Comparison of ENCODE assay signal across 28 mouse cellular contexts in genomic region chr19:8706132-8706667, GRCm38 (mm10). TPM values are rescaled to one million over a fixed set of nuclear protein-coding genes. Genes with fewer than 3 reads are reported as not detected.
A peak's percentile ranks its signal among the peaks of the same experiment; 100 is the strongest.
DNase-seq lines count a peak whose midpoint lies in the region; ATAC-seq and TF ChIP-seq lines count a peak whose summit lies in the region.
"Had no signal": no experiment of that assay in that cellular context is flagged by ENCODE, and none has a peak within 500 bp of the region (broad histone marks: within the 10 kb centered on the region; RNA-seq: fewer than 3 reads in every experiment).

No protein-coding gene starts in this region.

- peaks cover 46% of the 10 kb centered on the region for H3K36me3 ChIP-seq in midbrain, embryonic 13.5 days
- peaks cover 46% of the 10 kb centered on the region for H3K36me3 ChIP-seq in midbrain, embryonic 14.5 days (ENCODE audit: control insufficient read depth, insufficient read depth, low read length)
- peaks cover 11 to 17% of the 10 kb centered on the region in 2 experiments for H3K36me3 ChIP-seq in MEL (ENCODE audit: control insufficient read depth in 1 of 2, insufficient read depth in 2 of 2, low read length in 2 of 2)
- H3K36me3 ChIP-seq in liver, embryonic 13.5 days = peaks cover 51% of the 10 kb centered on the region

- no peaks in the 10 kb centered on the region for H3K9me3 ChIP-seq in midbrain, embryonic 13.5 days
- H3K9me3 ChIP-seq in midbrain, embryonic 14.5 days (ENCODE audit: control insufficient read depth, low read length) = no peaks in the 10 kb centered on the region
- H3K9me3 ChIP-seq in MEL (replicated peaks; ENCODE audit: insufficient read depth, low read length) = no peaks in the 10 kb centered on the region
- no peaks in the 10 kb centered on the region for H3K9me3 ChIP-seq in liver, embryonic 13.5 days (replicated peaks)
- H3K9me3 ChIP-seq: heart, embryonic 12.5 days; hindbrain, embryonic 12.5 days; limb, embryonic 10.5 days; megakaryocyte, embryonic 14.5 days; neural tube, embryonic 13.5 days; stomach, embryonic 15.5 days had no signal

- peaks cover 10% of the 10 kb centered on the region for H3K79me2 ChIP-seq in MEL (ENCODE audit: control insufficient read depth, insufficient read depth, low read length, poor library complexity)

- no peak overlapping the region for H3K4me3 ChIP-seq in midbrain, embryonic 13.5 days (replicated peaks)
- H3K4me3 ChIP-seq in midbrain, embryonic 14.5 days (replicated peaks; ENCODE audit: low read depth, low read length) = no peak overlapping the region
- no peak overlapping the region for H3K4me3 ChIP-seq in MEL (ENCODE audit: control insufficient read depth in 1 of 2, insufficient read depth in 1 of 2, low read depth in 2 of 2, low read length in 2 of 2)
- H3K4me3 ChIP-seq in liver, embryonic 13.5 days (replicated peaks) = no peak overlapping the region
- H3K4me3 ChIP-seq: heart, embryonic 12.5 days; hindbrain, embryonic 12.5 days; left cerebral cortex, adult 2 months; limb, embryonic 10.5 days; megakaryocyte, embryonic 14.5 days; neural tube, embryonic 13.5 days; stomach, embryonic 15.5 days had no signal

- no peak for DNase-seq in midbrain, embryonic 14.5 days
- DNase-seq in MEL (ENCODE audit: low read depth, low spot score) = peak; percentile 50
- DNase-seq in liver, embryonic 13.5 days = no peak
- DNase-seq in left cerebral cortex, adult 8-10 months (ENCODE audit: low spot score in 2 of 2) = no peak
- no peak for DNase-seq in right cerebral cortex, postnatal 10 days (ENCODE audit: low spot score in 2 of 2)
- no peak for DNase-seq in frontal cortex, postnatal 10 days (ENCODE audit: low spot score in 2 of 2)
- DNase-seq: adrenal gland, adult 8-10 months; cerebellum, adult 9-10 months; gastrocnemius, postnatal 36 days; heart, postnatal 14 days; kidney, adult 9 months; kidney, postnatal 36 days; lung, postnatal 14 days; right cerebral cortex, postnatal 14 days had no signal

- TF ChIP-seq CTCF in MEL (IDR thresholded peaks at IDR 0.05 in 2 of 3, conservative IDR thresholded peaks at IDR 0.05 in 1 of 3; ENCODE audit: control insufficient read depth in 1 of 3, insufficient read depth in 1 of 3, low read depth in 2 of 3, low read length in 3 of 3, poor library complexity in 1 of 3, severe bottlenecking in 1 of 3) = no peak

- TF ChIP-seq POLR2A in MEL (IDR thresholded peaks at IDR 0.05; ENCODE audit: control insufficient read depth in 1 of 2, insufficient read depth in 1 of 2, low read depth in 1 of 2, low read length in 2 of 2, poor library complexity in 1 of 2) = peak in 1 of 2 experiments; percentile 60; a peak in 2 of 4 replicates

- no peak for TF ChIP-seq EP300 in MEL (IDR thresholded peaks at IDR 0.05; ENCODE audit: low read depth in 1 of 2, low read length in 2 of 2)

- no peak for TF ChIP-seq RAD21 in MEL (IDR thresholded peaks at IDR 0.05; ENCODE audit: low read depth, low read length)

- no peak overlapping the region for H3K9ac ChIP-seq in midbrain, embryonic 13.5 days (replicated peaks)
- H3K9ac ChIP-seq in midbrain, embryonic 14.5 days (replicated peaks; ENCODE audit: low read length) = no peak overlapping the region
- no peak overlapping the region for H3K9ac ChIP-seq in MEL (ENCODE audit: control insufficient read depth, low read depth, low read length, poor library complexity, severe bottlenecking)
- no peak overlapping the region for H3K9ac ChIP-seq in liver, embryonic 13.5 days
- H3K9ac ChIP-seq: heart, embryonic 12.5 days; hindbrain, embryonic 12.5 days; liver, embryonic 14.5 days; neural tube, embryonic 13.5 days; stomach, embryonic 15.5 days had no signal

- peaks cover 12% of the 10 kb centered on the region for H3K4me1 ChIP-seq in midbrain, embryonic 13.5 days (replicated peaks)
- H3K4me1 ChIP-seq in midbrain, embryonic 14.5 days (ENCODE audit: control insufficient read depth, insufficient read depth, low read length) = peaks cover 2% of the 10 kb centered on the region; the same call in 1 of the 2 replicates
- peaks cover 1 to 10% of the 10 kb centered on the region in 2 experiments; a peak in 3 of 4 replicates for H3K4me1 ChIP-seq in MEL (ENCODE audit: control insufficient read depth in 1 of 2, insufficient read depth in 2 of 2, low read length in 2 of 2)
- H3K4me1 ChIP-seq in liver, embryonic 13.5 days (replicated peaks) = peaks cover 49% of the 10 kb centered on the region
- H3K4me1 ChIP-seq: limb, embryonic 10.5 days had no signal

- H3K4me2 ChIP-seq in midbrain, embryonic 13.5 days (replicated peaks) = no peak overlapping the region
- H3K4me2 ChIP-seq in midbrain, embryonic 14.5 days (ENCODE audit: low read length) = no peak overlapping the region
- no peak overlapping the region for H3K4me2 ChIP-seq in liver, embryonic 13.5 days
- H3K4me2 ChIP-seq: heart, embryonic 12.5 days; hindbrain, embryonic 12.5 days; neural tube, embryonic 13.5 days; stomach, embryonic 15.5 days had no signal

- ATAC-seq in midbrain, embryonic 13.5 days = 0 out of 2 replicates have a peak, but pooled peaks have one; percentile 9
- ATAC-seq in midbrain, embryonic 14.5 days (ENCODE audit: low FRiP score, low TSS enrichment) = no peak
- ATAC-seq in liver, embryonic 13.5 days (ENCODE audit: low read depth) = no peak
- ATAC-seq: CD4-positive, CD25-positive, alpha-beta regulatory T cell, adult 4 months; forebrain, embryonic 14.5 days had no signal

- no peak overlapping the region for H3K27ac ChIP-seq in midbrain, embryonic 13.5 days
- H3K27ac ChIP-seq in midbrain, embryonic 14.5 days (replicated peaks; ENCODE audit: low read depth, low read length) = no peak overlapping the region
- no peak overlapping the region for H3K27ac ChIP-seq in MEL (ENCODE audit: control insufficient read depth, low read depth, low read length)
- peak overlapping the region; percentile 65 for H3K27ac ChIP-seq in liver, embryonic 13.5 days
- H3K27ac ChIP-seq: hindbrain, embryonic 12.5 days; left cerebral cortex, adult 2 months; limb, embryonic 10.5 days; neural tube, embryonic 13.5 days had no signal

- WGBS in midbrain, embryonic 13.5 days = 84% methylated on average over 7 of the region's 7 CpGs
- WGBS in midbrain, embryonic 14.5 days = 92% methylated on average over 7 of the region's 7 CpGs
- WGBS in liver, embryonic 13.5 days (ENCODE audit: insufficient replicate concordance) = 74% methylated on average over 7 of the region's 7 CpGs

- no peaks in the 10 kb centered on the region for H3K27me3 ChIP-seq in midbrain, embryonic 13.5 days
- H3K27me3 ChIP-seq in midbrain, embryonic 14.5 days (ENCODE audit: control insufficient read depth, insufficient read depth, low read length) = no peaks in the 10 kb centered on the region
- no peaks in the 10 kb centered on the region for H3K27me3 ChIP-seq in MEL (ENCODE audit: control insufficient read depth in 1 of 2, insufficient read depth in 2 of 2, low read length in 2 of 2)
- H3K27me3 ChIP-seq in liver, embryonic 13.5 days = no peaks in the 10 kb centered on the region
- H3K27me3 ChIP-seq: heart, embryonic 12.5 days; hindbrain, embryonic 12.5 days; megakaryocyte, embryonic 14.5 days; neural tube, embryonic 13.5 days; stomach, embryonic 15.5 days had no signal

RNA-seq across cellular contexts. Expression of gene Slc3a2, which starts 17.0 kb away (rescaled TPM):
- 151 and 153 TPM in 2 replicates for polyA plus RNA-seq in midbrain, embryonic 13.5 days (2015; fragmentation: Nextera tagmentation; extraction: Ambion mirVana)
- polyA plus RNA-seq in midbrain, embryonic 14.5 days (2014; fragmentation: Nextera tagmentation; extraction: Ambion mirVana) = 157 TPM in 2 replicates
- 164 and 253 TPM in 2 replicates for total RNA-seq in MEL (2012; rRNA removed)
- polyA plus RNA-seq in MEL (2012; ENCODE audit: insufficient read depth in 1 of 2, insufficient read length in 2 of 2, low read depth in 1 of 2, low replicate concordance in 2 of 2, missing spikeins in 1 of 2) = 100 to 1,000 TPM; 428 to 670 TPM
- polyA plus RNA-seq in liver, embryonic 13.5 days (2015; fragmentation: Nextera tagmentation; extraction: Ambion mirVana) = 118 and 128 TPM in 2 replicates
- total RNA-seq in left cerebral cortex, adult 8-10 months (2022) = 100 to 1,000 TPM; 147 to 155 (median 150) TPM

RNA-seq across cellular contexts. Expression of gene Wdr74, which starts 29.4 kb away (rescaled TPM):
- polyA plus RNA-seq in midbrain, embryonic 13.5 days (2015; fragmentation: Nextera tagmentation; extraction: Ambion mirVana) = 89.1 and 93.4 TPM in 2 replicates
- polyA plus RNA-seq in midbrain, embryonic 14.5 days (2014; fragmentation: Nextera tagmentation; extraction: Ambion mirVana) = 89.1 and 95.7 TPM in 2 replicates
- 158 and 208 TPM in 2 replicates for total RNA-seq in MEL (2012; rRNA removed)
- 100 to 1,000 TPM; 208 to 803 TPM for polyA plus RNA-seq in MEL (2012; ENCODE audit: insufficient read depth in 1 of 2, insufficient read length in 2 of 2, low read depth in 1 of 2, low replicate concordance in 2 of 2, missing spikeins in 1 of 2)
- polyA plus RNA-seq in liver, embryonic 13.5 days (2015; fragmentation: Nextera tagmentation; extraction: Ambion mirVana) = 80.8 and 81.6 TPM in 2 replicates
- 10 to 100 TPM; 43.0 to 47.5 (median 45.1) TPM for total RNA-seq in left cerebral cortex, adult 8-10 months (2022)

RNA-seq across cellular contexts. Expression of gene 1700092M07Rik, which starts 34.3 kb away (rescaled TPM):
- 2.2 and 2.5 TPM in 2 replicates for polyA plus RNA-seq in midbrain, embryonic 13.5 days (2015; fragmentation: Nextera tagmentation; extraction: Ambion mirVana)
- 0.97 and 1.1 TPM in 2 replicates for polyA plus RNA-seq in midbrain, embryonic 14.5 days (2014; fragmentation: Nextera tagmentation; extraction: Ambion mirVana)
- 3.0 and 3.3 TPM in 2 replicates for total RNA-seq in MEL (2012; rRNA removed)
- 1 to 10 TPM in 1 of 2 experiments, not detected in 1; 4.3 TPM for polyA plus RNA-seq in MEL (2012; ENCODE audit: insufficient read depth in 1 of 2, insufficient read length in 2 of 2, low read depth in 1 of 2, low replicate concordance in 2 of 2, missing spikeins in 1 of 2)
- polyA plus RNA-seq in liver, embryonic 13.5 days (2015; fragmentation: Nextera tagmentation; extraction: Ambion mirVana) = 0.81 and 1.3 TPM in 2 replicates
- total RNA-seq in left cerebral cortex, adult 8-10 months (2022) = 1 to 10 TPM in 2 of 4 experiments, not detected in 2; 1.4 to 2.0 TPM
- total RNA-seq: monocyte, adult 5-6 weeks had no signal
- polyA plus RNA-seq: spleen, adult 2 months had no signal

RNA-seq across cellular contexts. Expression of gene Stx5a, which starts 35.0 kb away (rescaled TPM):
- 121 and 127 TPM in 2 replicates for polyA plus RNA-seq in midbrain, embryonic 13.5 days (2015; fragmentation: Nextera tagmentation; extraction: Ambion mirVana)
- 102 and 110 TPM in 2 replicates for polyA plus RNA-seq in midbrain, embryonic 14.5 days (2014; fragmentation: Nextera tagmentation; extraction: Ambion mirVana)
- 27.5 and 28.7 TPM in 2 replicates for total RNA-seq in MEL (2012; rRNA removed)
- polyA plus RNA-seq in MEL (2012; ENCODE audit: insufficient read depth in 1 of 2, insufficient read length in 2 of 2, low read depth in 1 of 2, low replicate concordance in 2 of 2, missing spikeins in 1 of 2) = 10 to 100 TPM in 1 of 2 experiments, not detected in 1; 50.0 TPM
- polyA plus RNA-seq in liver, embryonic 13.5 days (2015; fragmentation: Nextera tagmentation; extraction: Ambion mirVana) = 48.2 and 51.9 TPM in 2 replicates
- 10 to 100 TPM; 59.6 to 66.4 (median 65.6) TPM for total RNA-seq in left cerebral cortex, adult 8-10 months (2022)

RNA-seq across cellular contexts. Expression of gene Chrm1, which starts 42.6 kb away (rescaled TPM):
- 0.31 and 0.58 TPM in 2 replicates for polyA plus RNA-seq in midbrain, embryonic 13.5 days (2015; fragmentation: Nextera tagmentation; extraction: Ambion mirVana)
- polyA plus RNA-seq in midbrain, embryonic 14.5 days (2014; fragmentation: Nextera tagmentation; extraction: Ambion mirVana) = 0.19 and 0.45 TPM in 2 replicates
- under 0.01 TPM in 1 of 2 replicates, not detected in the other for total RNA-seq in MEL (2012; rRNA removed)
- polyA plus RNA-seq in MEL (2012; ENCODE audit: insufficient read depth in 1 of 2, insufficient read length in 2 of 2, low read depth in 1 of 2, low replicate concordance in 2 of 2, missing spikeins in 1 of 2) = under 1 TPM in 1 of 2 experiments, not detected in 1; 0.01 TPM
- polyA plus RNA-seq in liver, embryonic 13.5 days (2015; fragmentation: Nextera tagmentation; extraction: Ambion mirVana) = not detected in 2 replicates
- 100 to 1,000 TPM; 131 to 142 (median 136) TPM for total RNA-seq in left cerebral cortex, adult 8-10 months (2022)
- total RNA-seq: common myeloid progenitor, adult 5-6 weeks; gastrocnemius, postnatal 36 days; monocyte, adult 5-6 weeks had no signal
- polyA plus RNA-seq: CD4-positive, CD25-positive, alpha-beta regulatory T cell, adult 4 months; heart, embryonic 12.5 days had no signal
